Mouse (Mus musculus): ENCODE measurements around the gene Sik1. TPM values are rescaled to one million over a fixed set of nuclear protein-coding genes. Genes with fewer than 3 reads are reported as not detected.
A peak's percentile ranks its signal among the peaks of the same experiment; 100 is the strongest.

The Sik1 gene
- polyA plus RNA-seq, 1 experiment from 2014 or later = 16.7 TPM

- H3K9ac ChIP-seq (ENCODE audit: low read length) = no peak overlapping the region
- no peak overlapping the region for H3K27ac ChIP-seq (ENCODE audit: low read depth, low read length)
- DNase-seq (ENCODE audit: low spot score) = no peak
- peaks cover 13% of the 10 kb centered on the region for H3K4me1 ChIP-seq (replicated peaks; ENCODE audit: control insufficient read depth, insufficient read depth, low read length)
- ATAC-seq (replicated peaks; ENCODE audit: low FRiP score) = no peak
- no peak overlapping the region for H3K4me3 ChIP-seq (ENCODE audit: low read depth, low read length)
- H3K27me3 ChIP-seq (ENCODE audit: control insufficient read depth, insufficient read depth, low read length) = no peaks in the 10 kb centered on the region
- no peaks in the 10 kb centered on the region for H3K36me3 ChIP-seq (ENCODE audit: control insufficient read depth, insufficient read depth, low read length)
- H3K4me2 ChIP-seq (ENCODE audit: low read depth, low read length, severe bottlenecking) = no peak overlapping the region
- WGBS = 88% methylated on average over 1 of the region's 1 CpGs
- no peaks in the 10 kb centered on the region for H3K9me3 ChIP-seq (ENCODE audit: control insufficient read depth, low read length)
These were observed 37.8 kb downstream of the Sik1 start for GRCm38 (mm10) chr17:31817815-31818214.

DNA sequence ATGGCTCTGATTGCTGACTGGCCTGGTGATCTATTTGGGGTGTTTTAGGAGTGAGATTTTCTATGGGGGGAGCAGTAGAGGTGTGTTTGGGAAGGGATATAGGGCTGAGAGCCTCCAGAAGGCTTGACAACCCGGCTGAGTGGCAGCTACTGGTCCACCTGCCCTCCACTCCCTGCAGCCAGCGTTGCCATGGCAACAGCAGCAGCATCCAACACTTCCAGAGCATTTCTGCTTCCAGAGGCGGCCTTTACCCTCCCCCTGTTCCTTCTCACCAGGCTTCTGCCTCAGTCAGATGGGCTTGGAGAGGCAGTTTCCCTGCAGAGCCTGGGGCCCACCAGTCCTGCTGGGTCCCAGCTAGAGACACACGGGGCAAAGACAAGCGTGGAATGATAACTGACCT is 38.4 kb downstream of the Sik1 start:
- WGBS = 9% methylated on average over 5 of the region's 5 CpGs
- DNase-seq (ENCODE audit: low spot score) = peak; percentile 74
- Histone ChIP-seq H3K27ac (ENCODE audit: low read depth, low read length) (0 out of 2 replicates have a peak overlapping the region, but pooled peaks have one; percentile 37), H3K4me1 (replicated peaks; ENCODE audit: control insufficient read depth, insufficient read depth, low read length) (peaks cover 13% of the 10 kb centered on the region), H3K4me3 (ENCODE audit: low read depth, low read length) (no peak overlapping the region), H3K36me3 (ENCODE audit: control insufficient read depth, insufficient read depth, low read length) (no peaks in the 10 kb centered on the region), H3K9me3 (ENCODE audit: control insufficient read depth, low read length) (no peaks in the 10 kb centered on the region), H3K4me2 (ENCODE audit: low read depth, low read length, severe bottlenecking) (no peak overlapping the region), H3K27me3 (ENCODE audit: control insufficient read depth, insufficient read depth, low read length) (no peaks in the 10 kb centered on the region), H3K9ac (ENCODE audit: low read length) (peak overlapping the region; percentile 4; the same call in 1 of the 2 replicates)
- ATAC-seq (replicated peaks; ENCODE audit: low FRiP score) = peak; percentile 51

DNA sequence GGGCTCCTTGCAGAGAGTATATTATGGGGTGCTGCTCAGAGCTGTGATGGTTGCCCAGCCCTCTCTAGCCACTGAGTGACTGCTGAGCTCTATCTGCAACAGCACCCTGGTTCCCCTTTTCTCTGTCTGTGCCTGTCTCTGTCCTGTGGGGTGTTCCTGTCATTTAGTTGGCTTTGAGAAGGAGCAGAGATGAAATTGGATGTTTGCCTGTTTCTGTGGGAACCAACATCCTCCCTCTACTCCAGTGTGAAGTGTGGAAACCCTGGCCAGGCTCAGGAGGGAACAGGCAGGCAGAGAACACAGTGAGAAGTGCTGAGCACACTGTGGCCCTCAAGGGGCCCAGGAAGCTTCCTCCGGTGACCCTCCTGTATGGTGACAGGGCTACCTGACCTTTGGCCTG is 40.8 kb downstream of the Sik1 start:
- ATAC-seq (replicated peaks; ENCODE audit: low FRiP score) = no peak
- H3K27me3 ChIP-seq (ENCODE audit: control insufficient read depth, insufficient read depth, low read length) = no peaks in the 10 kb centered on the region
- H3K4me2 ChIP-seq (ENCODE audit: low read depth, low read length, severe bottlenecking) = no peak overlapping the region
- H3K9ac ChIP-seq (ENCODE audit: low read length) = no peak overlapping the region
- no peaks in the 10 kb centered on the region for H3K9me3 ChIP-seq (ENCODE audit: control insufficient read depth, low read length)
- no peaks in the 10 kb centered on the region for H3K36me3 ChIP-seq (ENCODE audit: control insufficient read depth, insufficient read depth, low read length)
- H3K4me1 ChIP-seq (replicated peaks; ENCODE audit: control insufficient read depth, insufficient read depth, low read length) = peaks cover 8% of the 10 kb centered on the region; the same call in 1 of the 2 replicates
- no peak overlapping the region for H3K27ac ChIP-seq (ENCODE audit: low read depth, low read length)
- DNase-seq (ENCODE audit: low spot score) = no peak
- no peak overlapping the region for H3K4me3 ChIP-seq (ENCODE audit: low read depth, low read length)
- 94% methylated on average over 1 of the region's 1 CpGs for WGBS

DNA sequence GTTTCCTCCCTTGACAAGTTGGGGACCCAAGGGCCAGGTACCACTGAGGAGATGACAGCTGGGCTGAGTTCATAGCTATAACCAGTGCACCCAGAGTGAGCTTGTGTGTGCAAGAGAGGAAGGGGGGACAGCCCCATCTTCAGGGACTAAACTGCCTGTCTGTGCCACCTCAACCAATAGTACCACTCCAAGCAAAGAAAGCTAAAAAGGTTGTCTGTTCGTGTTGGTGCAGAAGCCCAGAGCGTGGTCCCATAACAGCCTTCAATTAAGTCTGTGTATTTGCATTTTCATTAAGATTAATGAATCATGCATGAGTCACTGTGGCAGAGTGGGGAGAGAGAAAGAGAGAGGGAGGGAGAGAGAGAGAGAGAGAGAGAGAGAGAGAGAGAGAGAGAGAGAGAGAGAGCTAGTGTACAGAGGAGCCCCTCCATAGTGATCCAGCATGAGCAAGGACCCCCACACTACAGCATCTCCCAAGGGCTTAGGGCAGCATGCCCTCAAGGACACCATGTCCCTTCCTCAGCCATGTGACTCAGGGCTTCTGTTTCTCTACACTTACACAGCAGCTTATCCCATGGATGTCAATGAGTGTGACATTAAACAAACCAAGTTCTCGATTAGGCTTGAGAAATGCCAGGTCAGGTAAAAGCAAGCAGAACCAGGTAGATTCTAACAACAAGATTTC is 41.5 kb downstream of the Sik1 start:
- ATAC-seq (replicated peaks; ENCODE audit: low FRiP score) = no peak
- H3K27ac ChIP-seq (ENCODE audit: low read depth, low read length) = no peak overlapping the region

GRCm38 (mm10) chr17:31811333-31811732 is 44.3 kb downstream of the Sik1 start:
- no peaks in the 10 kb centered on the region for H3K36me3 ChIP-seq (ENCODE audit: control insufficient read depth, insufficient read depth, low read length)
- WGBS = 38% methylated on average over 4 of the region's 4 CpGs
- H3K27ac ChIP-seq (ENCODE audit: low read depth, low read length) = no peak overlapping the region

More for the DNA sequence above, 41.5 kb downstream of the Sik1 start:
- Histone ChIP-seq H3K9ac (ENCODE audit: low read length) (no peak overlapping the region), H3K27me3 (ENCODE audit: control insufficient read depth, insufficient read depth, low read length) (no peaks in the 10 kb centered on the region), H3K36me3 (ENCODE audit: control insufficient read depth, insufficient read depth, low read length) (no peaks in the 10 kb centered on the region), H3K4me1 (replicated peaks; ENCODE audit: control insufficient read depth, insufficient read depth, low read length) (peaks cover 8% of the 10 kb centered on the region; the same call in 1 of the 2 replicates), H3K9me3 (ENCODE audit: control insufficient read depth, low read length) (no peaks in the 10 kb centered on the region), H3K4me3 (ENCODE audit: low read depth, low read length) (no peak overlapping the region), H3K4me2 (ENCODE audit: low read depth, low read length, severe bottlenecking) (no peak overlapping the region)
- DNase-seq (ENCODE audit: low spot score) = no peak
- WGBS = 85% methylated on average over 3 of the region's 3 CpGs

DNA sequence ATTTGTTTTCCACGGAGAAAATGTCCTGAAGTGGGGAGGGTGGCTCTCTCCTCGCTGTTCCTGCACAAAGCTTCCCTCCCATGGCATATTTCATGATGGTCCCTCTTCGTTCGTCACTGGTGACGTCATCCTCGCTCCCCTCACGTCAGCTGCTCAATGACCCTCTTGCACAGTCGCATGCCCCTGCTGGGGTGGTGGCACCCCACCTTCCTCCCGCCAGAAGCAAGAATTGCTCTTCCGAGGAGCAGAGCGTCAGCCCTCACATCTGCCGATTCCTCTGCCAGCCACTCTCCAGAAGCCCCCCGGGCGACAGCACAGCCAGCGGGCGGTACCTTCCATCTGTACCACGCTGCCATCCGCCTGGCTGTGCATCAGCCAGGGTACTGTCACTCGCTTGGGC is 45.7 kb downstream of the Sik1 start:
- 53% methylated on average over 19 of the region's 19 CpGs for WGBS
- no peaks in the 10 kb centered on the region for H3K27me3 ChIP-seq (ENCODE audit: control insufficient read depth, insufficient read depth, low read length)
- ATAC-seq (replicated peaks; ENCODE audit: low FRiP score) = no peak
- no peak for DNase-seq (ENCODE audit: low spot score)
- no peaks in the 10 kb centered on the region for H3K9me3 ChIP-seq (ENCODE audit: control insufficient read depth, low read length)
- H3K4me1 ChIP-seq (replicated peaks; ENCODE audit: control insufficient read depth, insufficient read depth, low read length) = peaks cover 3% of the 10 kb centered on the region; the same call in 1 of the 2 replicates
- H3K27ac ChIP-seq (ENCODE audit: low read depth, low read length) = no peak overlapping the region
- H3K4me2 ChIP-seq (ENCODE audit: low read depth, low read length, severe bottlenecking) = no peak overlapping the region
- H3K9ac ChIP-seq (ENCODE audit: low read length) = no peak overlapping the region
- H3K4me3 ChIP-seq (ENCODE audit: low read depth, low read length) = no peak overlapping the region
- no peaks in the 10 kb centered on the region for H3K36me3 ChIP-seq (ENCODE audit: control insufficient read depth, insufficient read depth, low read length)

More at GRCm38 (mm10) chr17:31811333-31811732, 44.3 kb downstream of the Sik1 start:
- H3K4me1 ChIP-seq (replicated peaks; ENCODE audit: control insufficient read depth, insufficient read depth, low read length) = peaks cover 3% of the 10 kb centered on the region; the same call in 1 of the 2 replicates
- H3K9ac ChIP-seq (ENCODE audit: low read length) = no peak overlapping the region
- H3K4me2 ChIP-seq (ENCODE audit: low read depth, low read length, severe bottlenecking) = no peak overlapping the region
- no peak overlapping the region for H3K4me3 ChIP-seq (ENCODE audit: low read depth, low read length)
- no peaks in the 10 kb centered on the region for H3K9me3 ChIP-seq (ENCODE audit: control insufficient read depth, low read length)
- no peaks in the 10 kb centered on the region for H3K27me3 ChIP-seq (ENCODE audit: control insufficient read depth, insufficient read depth, low read length)
- DNase-seq (ENCODE audit: low spot score) = no peak
- no peak for ATAC-seq (replicated peaks; ENCODE audit: low FRiP score)

DNA sequence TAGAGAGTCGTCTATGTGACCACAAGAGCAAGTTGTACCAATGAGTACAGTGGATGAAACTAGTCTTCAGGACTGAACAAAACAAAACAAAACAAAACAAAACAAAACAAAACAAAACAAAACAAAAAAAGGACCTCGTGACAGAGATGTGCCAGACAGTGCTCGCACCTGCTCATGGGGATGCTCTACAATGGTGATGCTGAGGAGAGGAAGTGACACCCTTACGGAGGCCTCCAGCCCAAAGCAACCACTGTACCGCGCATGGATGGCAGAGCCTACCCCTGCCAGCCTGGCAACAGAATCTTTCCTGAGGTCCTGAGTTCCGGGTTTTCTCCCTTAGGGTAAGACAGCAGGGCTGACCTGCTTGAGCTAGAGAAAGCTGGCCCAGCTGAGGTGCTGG is 46.5 kb downstream of the Sik1 start:
- 92% methylated on average over 7 of the region's 7 CpGs for WGBS
- no peaks in the 10 kb centered on the region for H3K27me3 ChIP-seq (ENCODE audit: control insufficient read depth, insufficient read depth, low read length)
- no peak overlapping the region for H3K9ac ChIP-seq (ENCODE audit: low read length)
- no peak overlapping the region for H3K27ac ChIP-seq (ENCODE audit: low read depth, low read length)
- peaks cover 3% of the 10 kb centered on the region; the same call in 1 of the 2 replicates for H3K4me1 ChIP-seq (replicated peaks; ENCODE audit: control insufficient read depth, insufficient read depth, low read length)
- no peaks in the 10 kb centered on the region for H3K9me3 ChIP-seq (ENCODE audit: control insufficient read depth, low read length)
- ATAC-seq (replicated peaks; ENCODE audit: low FRiP score) = no peak
- no peak for DNase-seq (ENCODE audit: low spot score)
- no peaks in the 10 kb centered on the region for H3K36me3 ChIP-seq (ENCODE audit: control insufficient read depth, insufficient read depth, low read length)
- H3K4me3 ChIP-seq (ENCODE audit: low read depth, low read length) = no peak overlapping the region
- H3K4me2 ChIP-seq (ENCODE audit: low read depth, low read length, severe bottlenecking) = no peak overlapping the region

- Histone ChIP-seq H3K4me2 (ENCODE audit: low read depth, low read length, severe bottlenecking) (no peak overlapping the region), H3K27me3 (ENCODE audit: control insufficient read depth, insufficient read depth, low read length) (no peaks in the 10 kb centered on the region), H3K4me3 (ENCODE audit: low read depth, low read length) (no peak overlapping the region), H3K36me3 (ENCODE audit: control insufficient read depth, insufficient read depth, low read length) (no peaks in the 10 kb centered on the region), H3K9ac (ENCODE audit: low read length) (no peak overlapping the region), H3K27ac (ENCODE audit: low read depth, low read length) (no peak overlapping the region), H3K4me1 (replicated peaks; ENCODE audit: control insufficient read depth, insufficient read depth, low read length) (peaks cover 3% of the 10 kb centered on the region; the same call in 1 of the 2 replicates), H3K9me3 (ENCODE audit: control insufficient read depth, low read length) (no peaks in the 10 kb centered on the region)
- 55% methylated on average over 10 of the region's 10 CpGs for WGBS
- ATAC-seq (replicated peaks; ENCODE audit: low FRiP score) (no peak), DNase-seq (ENCODE audit: low spot score) (peak; percentile 67)
These were observed 47.3 kb downstream of the Sik1 start for GRCm38 (mm10) chr17:31808082-31808875.

Data from forebrain, embryonic 11.5 days (tissue).